Mouse (Mus musculus) lung, postnatal 0 days (tissue): ENCODE data around the gene Eva1a.

Source experiments
- CTCF ChIP-seq: IDR thresholded peaks from 2 replicates; pipeline ENCODE4 v1.5.1; 2016; ENCODE audit warnings: antibody characterized with exemption, mild to moderate bottlenecking
- EP300 ChIP-seq: IDR thresholded peaks from 2 replicates; pipeline ENCODE4 v1.6.1; 2016; ENCODE audit warnings: antibody characterized with exemption, mild to moderate bottlenecking, control low read depth

GRCm38 (mm10) chr6:82132876-82133591 lies 92.2 kb downstream of the Eva1a start:
- TF ChIP-seq CTCF: no peak
- TF ChIP-seq EP300: no peak
